In genomic region chr13:34278288-34278701, GRCm38 (mm10) we compare ENCODE assay signal across 11 mouse cellular contexts.
DNase-seq lines count a peak whose midpoint lies in the region; ATAC-seq and TF ChIP-seq lines count a peak whose summit lies in the region.
"Had no signal": no experiment of that assay in that cellular context is flagged by ENCODE, and none has a peak within 500 bp of the region (broad histone marks: within the 10 kb centered on the region; RNA-seq: fewer than 3 reads in every experiment).

No protein-coding gene starts in this region.

- intact Hi-C loops in gastrocnemius, postnatal 14 days (cut with DNase I; ENCODE audit: low total_unique reads): no loop called here

- H3K4me1 ChIP-seq in liver, embryonic 12.5 days: peaks cover 83% of the 10 kb centered on the region
- H3K4me1 ChIP-seq in liver, postnatal 0 days (ENCODE audit: insufficient read depth): peaks cover 48% of the 10 kb centered on the region
- no peaks in the 10 kb centered on the region for H3K4me1 ChIP-seq in hindbrain, postnatal 0 days (ENCODE audit: insufficient read depth, low read length)
- H3K4me1 ChIP-seq: limb, embryonic 13.5 days had no signal

- no peak overlapping the region for H3K9ac ChIP-seq in liver, embryonic 12.5 days
- no peak overlapping the region for H3K9ac ChIP-seq in liver, postnatal 0 days (replicated peaks)
- H3K9ac ChIP-seq in hindbrain, postnatal 0 days (replicated peaks; ENCODE audit: low read length): no peak overlapping the region
- H3K9ac ChIP-seq: forebrain, embryonic 12.5 days; limb, embryonic 13.5 days had no signal

- WGBS in liver, embryonic 12.5 days (ENCODE audit: insufficient replicate concordance): 53% methylated on average over 6 of the region's 6 CpGs
- 47% methylated on average over 6 of the region's 6 CpGs for WGBS in liver, postnatal 0 days (ENCODE audit: insufficient replicate concordance)
- WGBS in hindbrain, postnatal 0 days: 13% methylated on average over 6 of the region's 6 CpGs

- TF ChIP-seq CTCF in liver, postnatal 0 days (IDR thresholded peaks at IDR 0.05; ENCODE audit: low read depth): no peak
- no peak for TF ChIP-seq CTCF in hindbrain, postnatal 0 days (IDR thresholded peaks at IDR 0.05; ENCODE audit: low read depth)

- TF ChIP-seq EP300 in liver, postnatal 0 days (IDR thresholded peaks at IDR 0.05; ENCODE audit: low read depth): no peak

- no peak overlapping the region for H3K4me3 ChIP-seq in liver, embryonic 12.5 days
- no peak overlapping the region for H3K4me3 ChIP-seq in liver, postnatal 0 days (ENCODE audit: low read depth, low read length)
- H3K4me3 ChIP-seq in hindbrain, postnatal 0 days (ENCODE audit: low read length): no peak overlapping the region
- H3K4me3 ChIP-seq: forebrain, embryonic 12.5 days; limb, embryonic 13.5 days had no signal

- no peak overlapping the region for H3K4me2 ChIP-seq in liver, embryonic 12.5 days
- H3K4me2 ChIP-seq in liver, postnatal 0 days (ENCODE audit: low read depth, low read length): no peak overlapping the region
- H3K4me2 ChIP-seq in hindbrain, postnatal 0 days (ENCODE audit: low read depth, low read length): no peak overlapping the region
- H3K4me2 ChIP-seq: forebrain, embryonic 12.5 days; limb, embryonic 13.5 days had no signal

- no peaks in the 10 kb centered on the region for H3K9me3 ChIP-seq in liver, embryonic 12.5 days (replicated peaks)
- H3K9me3 ChIP-seq in liver, postnatal 0 days (ENCODE audit: low read length): no peaks in the 10 kb centered on the region
- H3K9me3 ChIP-seq in hindbrain, postnatal 0 days (ENCODE audit: low read length): no peaks in the 10 kb centered on the region
- H3K9me3 ChIP-seq: forebrain, embryonic 12.5 days; limb, embryonic 13.5 days had no signal

- H3K36me3 ChIP-seq in liver, embryonic 12.5 days: peaks cover 82% of the 10 kb centered on the region
- H3K36me3 ChIP-seq in liver, postnatal 0 days (replicated peaks; ENCODE audit: insufficient read depth, low read length): peaks cover 12% of the 10 kb centered on the region
- no peaks in the 10 kb centered on the region for H3K36me3 ChIP-seq in hindbrain, postnatal 0 days (ENCODE audit: insufficient read depth, low read length)
- H3K36me3 ChIP-seq: limb, embryonic 13.5 days had no signal

- no peak for DNase-seq in liver, postnatal 0 days
- peak; percentile 36 for DNase-seq in embryo, embryonic 10.5 days (ENCODE audit: low spot score)
- DNase-seq in hindbrain, postnatal 0 days (ENCODE audit: low spot score): peak; percentile 63
- DNase-seq in neural tube, embryonic 10.5 days (ENCODE audit: extremely low spot score, low spot score): peak; percentile 32
- DNase-seq in gastrocnemius, postnatal 14 days: no peak
- DNase-seq: heart, postnatal 4 days had no signal

- H3K27ac ChIP-seq in liver, embryonic 12.5 days: 0 out of 2 replicates have a peak overlapping the region, but pooled peaks have one; percentile 12
- no peak overlapping the region for H3K27ac ChIP-seq in liver, postnatal 0 days (ENCODE audit: low read depth)
- peak overlapping the region; percentile 41 for H3K27ac ChIP-seq in hindbrain, postnatal 0 days
- H3K27ac ChIP-seq: forebrain, embryonic 12.5 days; limb, embryonic 13.5 days had no signal

- no peak for ATAC-seq in liver, embryonic 12.5 days
- ATAC-seq in liver, postnatal 0 days: no peak
- peak; percentile 88 for ATAC-seq in hindbrain, postnatal 0 days
- ATAC-seq in CD4-positive, CD25-positive, alpha-beta regulatory T cell, adult 4 months: no peak
- ATAC-seq: Patski had no signal

- H3K27me3 ChIP-seq in liver, embryonic 12.5 days (replicated peaks): no peaks in the 10 kb centered on the region
- H3K27me3 ChIP-seq in liver, postnatal 0 days (ENCODE audit: insufficient read depth, low read length): no peaks in the 10 kb centered on the region
- no peaks in the 10 kb centered on the region for H3K27me3 ChIP-seq in hindbrain, postnatal 0 days (ENCODE audit: insufficient read depth, low read length)
- H3K27me3 ChIP-seq: forebrain, embryonic 12.5 days; limb, embryonic 13.5 days; Patski had no signal

Comparison
In these comparisons a context has a peak if more than half of its experiments do, and no peak if none do; other contexts are left out.
1. DNase-seq: peak in embryo, embryonic 10.5 days (single experiment), hindbrain, postnatal 0 days (single experiment) and neural tube, embryonic 10.5 days (single experiment); none in liver, postnatal 0 days (single experiment) and gastrocnemius, postnatal 14 days (single experiment).